Mouse (Mus musculus) left cerebral cortex, postnatal 4 days (tissue): ENCODE results near the gene Ogdh. TPM values are rescaled to one million over a fixed set of nuclear protein-coding genes. Genes with fewer than 3 reads are reported as not detected.
"Not testable (repeated sequence)": the region's sequence is repeated elsewhere in the genome, so short reads cannot be mapped to it uniquely, and the experiment has no call there.

ENCODE experiments used
- DNase-seq: peaks from one replicate; pipeline ENCODE4 v3.0.0-alpha.2; 2022
- intact Hi-C: fragments of 180-260 bp; cut with DNase I; formaldehyde crosslinking; loops from one replicate; pipeline ENCODE4 v1.15.1; 2025
- total RNA-seq, 2 experiments: library from RNA; stranded (reverse); gene quantifications; 2 replicates each; pipeline ENCODE4 v1.2.3; 2021

Gene Ogdh
- 100 to 1,000 TPM; 146 to 159 TPM for total RNA-seq

DNA sequence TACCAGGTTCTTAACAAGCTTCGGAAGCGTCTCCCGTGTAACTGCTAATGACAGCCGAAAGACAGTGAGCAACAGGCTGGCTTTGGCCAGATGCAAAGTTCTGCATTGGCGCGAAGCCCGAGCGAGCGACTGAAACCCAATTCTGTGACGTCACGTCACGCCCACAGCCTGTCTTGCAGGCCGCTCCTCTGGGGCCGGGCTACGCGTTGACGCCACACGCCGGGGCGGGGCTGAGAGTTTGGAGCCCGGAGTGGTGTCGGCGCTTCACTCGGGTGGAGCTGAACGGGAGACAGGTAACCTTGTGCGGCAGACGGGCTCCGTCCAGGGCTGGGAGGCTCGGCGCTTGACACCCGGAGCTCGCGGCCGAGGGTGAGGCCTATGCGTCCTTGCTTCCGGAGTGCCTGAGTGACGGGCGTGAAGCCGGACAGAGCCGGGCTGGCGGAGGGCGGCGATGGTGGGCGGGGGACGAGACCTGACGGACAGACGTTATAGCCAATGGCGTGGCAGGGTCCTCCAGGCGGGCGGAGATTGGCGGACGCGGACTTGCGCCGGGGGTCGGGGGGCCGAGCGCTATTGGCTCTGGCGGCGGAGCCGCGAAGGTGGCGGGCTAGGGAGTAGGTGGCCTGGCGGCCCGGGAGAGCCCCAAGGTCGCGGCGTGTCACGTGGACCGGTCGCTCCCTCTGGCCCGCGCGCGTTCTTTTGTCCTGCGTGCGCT is at the start of gene Ogdh:
TSS of gene Ogdh (plus strand) at position 233 of the 715 bp plus-strand sequence.
- intact Hi-C loops, result no loop called here
- peak; percentile 99 for DNase-seq

DNA sequence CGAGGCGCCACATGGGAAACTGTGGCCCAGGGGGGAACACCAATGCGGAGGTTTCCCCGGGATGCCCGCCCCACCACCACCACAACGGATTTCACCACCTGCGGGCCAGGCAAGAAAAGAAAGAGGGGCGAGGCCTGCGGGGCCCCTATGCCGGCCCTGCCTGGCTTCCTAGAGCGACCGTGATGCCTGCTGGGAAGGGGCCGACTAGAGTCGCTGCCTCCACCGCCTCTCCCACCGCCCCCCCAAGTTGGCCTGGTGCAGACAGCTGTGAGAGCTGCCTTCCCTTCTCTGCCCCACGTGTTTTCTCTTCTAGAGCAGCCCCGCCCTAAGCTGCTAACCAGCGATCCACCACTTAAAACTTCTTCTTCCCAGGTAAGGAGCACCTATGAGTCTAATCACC is 46.7 kb upstream of the Ogdh start:
- no peak for DNase-seq
- intact Hi-C loops, result no loop called here

DNA sequence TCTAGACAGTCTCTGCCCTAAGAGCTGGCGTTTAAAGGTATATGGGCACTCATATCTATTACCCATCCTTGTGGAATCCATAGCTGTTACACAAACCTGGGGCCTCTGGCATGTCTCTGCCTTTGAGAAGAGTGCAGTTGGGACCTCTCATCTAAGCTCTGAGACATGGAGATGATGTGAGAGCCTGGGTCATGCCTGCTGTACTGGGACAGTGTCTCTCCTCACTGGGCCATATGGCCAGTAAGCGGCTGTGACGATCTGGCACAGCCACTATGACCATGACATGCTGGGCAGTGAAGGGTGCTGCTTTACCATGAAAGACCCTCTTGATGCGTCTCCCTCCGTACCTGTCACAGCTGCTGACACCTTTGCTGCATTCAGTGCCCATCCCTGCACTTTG is 39.2 kb upstream of the Ogdh start:
- no peak for DNase-seq
- intact Hi-C loops, result no loop called here

DNA sequence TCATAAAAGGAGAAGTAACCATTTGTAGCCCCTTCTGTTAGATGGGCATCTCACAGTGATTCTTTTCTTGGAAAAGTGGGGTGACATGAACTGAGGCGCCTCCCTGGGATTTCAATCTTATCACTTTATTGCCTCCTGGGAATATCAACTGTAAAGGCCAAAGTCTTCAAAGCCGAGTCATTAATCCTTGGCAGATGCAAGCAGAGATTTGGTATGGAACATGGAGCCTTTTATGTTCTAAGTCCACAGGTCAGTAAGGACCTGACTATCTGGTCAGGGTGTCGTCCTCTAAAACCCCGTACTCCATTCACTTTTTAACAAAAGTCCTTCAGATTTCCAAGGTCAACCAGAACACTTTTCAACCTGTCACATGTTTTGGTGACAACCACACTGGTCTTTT is 38.6 kb upstream of the Ogdh start:
- intact Hi-C loops, result no loop called here
- DNase-seq, result no peak

DNA sequence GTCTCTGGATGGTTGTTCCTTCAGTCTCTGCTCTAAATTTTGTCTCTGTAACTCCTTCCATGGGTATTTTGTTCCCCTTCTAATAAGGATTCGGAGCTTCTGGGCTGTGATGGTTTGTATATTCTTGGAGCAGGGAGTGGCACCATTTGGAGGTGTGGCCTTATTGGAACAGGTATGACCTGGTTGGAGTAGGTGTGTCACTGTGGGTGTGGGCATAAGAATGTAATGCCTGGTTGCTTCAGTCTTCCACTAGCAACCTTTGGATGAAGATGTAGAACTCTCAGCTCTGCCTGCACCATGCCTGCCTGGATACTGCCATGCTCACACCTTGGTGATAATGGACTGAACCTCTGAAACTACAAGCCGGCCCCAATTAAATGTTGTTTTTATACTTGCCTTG is 36.8 kb upstream of the Ogdh start:
- DNase-seq, intact Hi-C loops: not testable (repeated sequence)

DNA sequence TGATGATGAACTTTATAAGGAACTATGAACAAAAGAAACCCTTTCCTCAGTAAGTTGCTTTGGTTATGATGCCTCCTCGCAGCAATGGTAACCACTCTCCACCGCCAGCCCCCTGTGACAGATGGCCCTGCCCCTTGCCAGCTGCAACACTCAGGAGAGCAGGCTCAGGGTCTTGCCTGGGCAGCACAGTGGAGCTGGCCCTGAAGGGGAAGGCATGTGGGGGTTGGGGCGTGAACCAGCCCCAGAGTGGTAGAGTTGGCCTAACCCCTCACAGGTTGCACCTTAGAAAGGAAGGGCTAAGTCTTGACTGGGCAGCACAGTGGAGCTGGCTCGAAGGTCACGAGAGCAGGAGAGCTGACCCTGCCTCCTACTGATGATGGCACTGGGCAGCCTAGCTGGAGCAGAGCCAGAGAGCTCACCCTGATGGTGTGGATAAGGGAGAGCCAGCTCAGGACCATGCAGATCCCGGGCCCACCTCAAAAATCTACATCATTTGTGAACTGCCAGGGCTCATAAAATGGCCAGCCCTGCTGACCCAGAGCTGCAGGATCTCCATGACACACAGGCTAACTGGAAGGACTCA is 34.9 kb upstream of the Ogdh start:
- DNase-seq, result no peak
- intact Hi-C loops, result no loop called here

DNA sequence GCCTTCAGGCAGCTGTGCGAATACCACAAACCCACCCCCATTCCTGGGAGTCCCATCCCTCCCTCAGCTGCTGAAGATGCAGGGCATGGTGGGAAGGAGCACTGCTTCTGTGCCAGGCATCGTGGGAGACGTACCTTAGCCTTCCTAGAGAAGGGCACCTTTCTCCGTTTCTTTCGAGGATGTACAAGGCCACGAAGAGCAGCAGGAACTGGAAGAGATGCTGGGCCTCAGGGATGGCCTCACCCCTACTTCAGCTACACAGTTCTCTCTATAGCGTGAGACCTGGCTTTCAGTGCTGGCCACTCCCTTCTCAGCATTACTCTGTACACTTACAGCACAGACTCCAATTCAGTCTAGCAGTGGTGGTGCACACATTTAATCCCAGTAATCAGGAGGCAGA is 32.0 kb upstream of the Ogdh start:
- DNase-seq, result no peak
- intact Hi-C loops, result no loop called here

DNA sequence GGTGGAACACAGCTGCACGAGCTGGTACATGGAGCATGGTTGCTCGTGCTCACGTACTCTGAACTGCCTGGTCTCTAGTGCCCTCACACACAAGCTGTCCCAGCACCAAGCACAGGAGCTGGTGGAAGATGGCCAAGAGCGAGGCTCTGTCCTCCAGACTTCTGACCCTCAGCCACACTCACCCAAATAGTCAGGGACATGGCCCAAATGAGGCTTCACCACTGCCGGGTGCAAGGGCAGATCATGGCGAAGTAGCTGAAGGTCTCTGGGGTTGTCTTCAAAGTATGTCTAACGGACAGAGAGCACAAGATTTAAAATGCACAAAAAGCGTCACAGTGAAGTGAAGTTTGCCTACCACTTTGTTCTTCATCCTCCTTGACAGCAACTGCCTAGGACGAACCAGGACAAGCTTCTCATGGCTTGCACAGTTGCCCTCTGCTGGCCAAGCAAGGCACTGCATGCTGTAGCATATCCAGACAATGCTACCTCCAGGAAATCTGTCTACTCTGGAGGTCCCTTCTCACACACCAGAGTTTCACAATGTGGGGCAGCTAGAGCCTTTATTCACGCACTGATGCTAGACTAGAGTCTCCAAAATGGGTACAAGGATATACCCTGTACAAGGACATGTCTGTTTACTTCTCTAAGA is 29.9 kb upstream of the Ogdh start:
- DNase-seq, result peak; percentile 77

DNA sequence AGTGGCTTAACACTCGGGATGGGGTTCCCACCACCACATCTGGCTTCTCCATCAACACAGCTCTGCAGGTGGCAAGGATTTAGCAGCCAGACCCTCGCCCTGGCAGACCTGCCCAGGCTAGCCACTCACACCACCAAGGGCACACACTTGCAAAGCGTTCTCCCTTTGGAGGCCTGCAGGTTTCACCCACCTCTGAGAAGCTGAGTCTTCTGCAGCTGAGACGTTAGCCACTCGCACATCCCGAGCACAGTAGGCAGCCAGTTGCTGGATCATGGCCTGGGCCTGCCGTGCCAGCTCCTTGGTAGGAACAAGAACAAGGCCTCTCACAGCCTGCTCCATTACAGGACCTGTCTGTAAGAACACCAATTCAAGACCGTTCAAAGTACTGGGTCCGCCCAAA is 24.8 kb upstream of the Ogdh start:
- no peak for DNase-seq
- intact Hi-C loops, result loop anchor here (10.0 kb wide), 1 partner anchor 282 kb away; no protein-coding TSS in a partner anchor

More for the DNA sequence above, 29.9 kb upstream of the Ogdh start:
- intact Hi-C loops, result loop anchor here (5.0 to 10.0 kb wide), 2 partner anchors 59 to 277 kb away; partner anchors contain the start of genes A730071L15Rik and Nudcd3

DNA sequence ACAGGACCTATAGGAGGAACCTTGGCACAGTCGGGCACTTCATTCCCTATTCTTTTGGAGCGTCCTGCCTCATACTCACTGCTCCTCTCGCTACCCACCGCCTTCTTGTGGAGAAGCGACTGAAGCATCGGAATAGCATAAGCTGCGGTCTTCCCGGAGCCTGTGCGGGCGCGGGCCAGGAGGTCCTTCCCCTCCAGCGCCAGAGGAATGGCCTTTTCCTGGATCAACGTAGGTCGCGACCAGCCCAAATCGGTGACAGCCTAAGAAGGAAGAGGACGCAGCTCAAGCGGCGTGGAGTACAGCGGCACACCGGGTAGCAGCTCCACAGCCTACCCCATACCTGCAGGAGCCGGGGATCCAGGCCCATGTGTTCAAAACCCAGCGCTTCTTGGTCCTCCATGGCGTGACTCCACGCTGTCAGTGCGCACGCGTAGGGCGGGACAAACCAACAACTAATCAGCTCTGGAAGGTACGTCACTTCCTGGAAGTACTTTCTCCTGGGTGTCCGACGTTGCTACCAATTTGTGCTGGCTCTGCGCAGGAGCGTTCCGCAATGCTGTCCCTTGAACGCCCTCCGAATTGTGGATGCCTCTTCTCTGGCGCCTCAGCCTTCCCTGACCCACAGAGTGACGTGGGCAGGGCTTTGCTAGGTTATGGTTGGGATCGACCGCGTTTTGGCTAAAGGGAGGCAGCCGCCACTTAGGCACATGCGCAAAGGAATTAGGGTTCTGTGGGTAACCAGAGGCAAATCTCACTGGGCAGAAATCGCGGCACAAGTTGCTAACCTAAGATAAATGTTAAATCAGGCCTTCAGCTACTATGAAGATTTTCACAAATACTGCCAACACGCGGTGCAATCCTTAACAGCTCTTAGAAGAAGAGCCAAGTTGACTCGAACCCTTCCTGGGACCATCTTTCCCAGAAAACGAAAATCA is 23.8 kb upstream of the Ogdh start, which contains the start of gene Ddx56:
TSS of gene Ddx56 (minus strand) at position 453 of the 935 bp plus-strand sequence.
- DNase-seq, result peak; percentile 93
- intact Hi-C loops, result loop anchor here (10.0 kb wide), 1 partner anchor 283 kb away; no protein-coding TSS in a partner anchor

DNA sequence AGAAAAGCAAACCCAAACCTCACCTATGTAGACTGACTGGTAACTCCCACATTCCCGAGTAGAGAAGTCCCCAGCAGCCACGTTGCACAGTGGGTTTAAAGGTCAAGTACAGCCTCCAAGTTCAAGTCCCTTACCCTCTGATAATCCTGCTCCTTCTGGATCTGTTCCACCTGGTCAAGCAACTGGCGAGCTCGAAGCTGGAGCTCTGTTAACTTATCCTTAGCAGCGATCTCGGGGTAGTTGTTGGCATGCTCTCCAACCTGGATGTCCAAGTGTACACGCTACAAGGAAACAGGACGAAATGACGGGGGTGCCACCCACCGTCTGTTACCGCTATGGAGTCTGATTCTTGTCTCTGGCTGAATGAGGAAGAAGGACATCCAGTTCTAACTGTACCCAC is 17.8 kb upstream of the Ogdh start:
- intact Hi-C loops, result no loop called here
- no peak for DNase-seq

DNA sequence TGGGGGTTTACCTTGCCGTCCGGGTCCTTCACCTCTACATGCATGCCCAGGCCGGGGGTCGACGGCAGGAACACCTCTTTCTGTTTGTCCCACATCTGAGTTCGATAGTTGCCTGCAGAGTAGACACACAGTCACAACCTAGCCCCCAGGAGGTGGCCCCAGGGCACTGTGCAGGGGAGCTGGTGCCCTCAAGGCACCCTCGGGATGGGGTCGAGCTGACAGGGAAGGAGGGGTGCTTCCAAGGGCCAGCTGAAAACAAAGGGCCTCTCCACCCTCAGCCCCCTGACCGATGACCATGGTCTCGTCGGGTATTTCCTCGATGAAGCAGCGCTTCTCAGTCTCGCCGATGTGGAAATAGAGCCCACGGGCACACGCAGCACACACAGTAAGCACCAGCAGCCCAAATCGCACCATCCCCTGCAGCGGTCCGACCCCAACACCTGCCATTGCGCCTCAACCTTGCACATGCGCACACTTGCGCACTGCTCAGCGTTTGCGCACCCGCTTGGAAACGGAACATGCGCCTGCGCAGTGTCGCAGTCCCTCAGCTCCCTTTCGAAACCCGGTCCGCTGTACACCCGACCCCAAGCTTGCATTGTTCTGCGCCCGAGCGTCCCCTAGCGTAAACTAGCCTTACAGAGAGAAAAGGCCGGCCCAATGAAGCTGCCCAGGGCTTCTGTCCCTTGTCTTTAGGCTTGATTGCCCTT is 16.9 kb upstream of the Ogdh start, which contains the start of gene Tmed4:
TSS of gene Tmed4 (minus strand) at position 484 of the 707 bp plus-strand sequence.
- intact Hi-C loops, result no loop called here
- peak; percentile 100 for DNase-seq

DNA sequence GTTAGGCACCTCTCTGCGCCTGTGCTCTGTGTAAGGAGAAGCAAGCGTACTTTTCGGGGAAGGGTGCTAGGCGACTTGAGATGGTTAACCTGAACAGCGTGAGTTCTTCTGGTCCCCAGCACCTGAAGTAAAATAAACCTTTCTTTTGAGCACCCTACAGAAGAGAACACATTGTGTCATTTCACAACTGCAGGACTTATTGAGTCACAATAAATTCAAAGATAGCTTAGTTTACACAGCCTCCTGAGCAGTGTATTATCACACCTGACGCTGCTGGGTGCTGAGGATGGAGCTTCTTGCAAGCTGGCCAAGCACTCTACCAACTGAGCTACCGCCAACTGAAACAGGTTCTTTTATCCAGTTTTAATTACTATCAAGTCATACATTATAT is 16.3 kb upstream of the Ogdh start:
- no peak for DNase-seq
- intact Hi-C loops, result no loop called here

DNA sequence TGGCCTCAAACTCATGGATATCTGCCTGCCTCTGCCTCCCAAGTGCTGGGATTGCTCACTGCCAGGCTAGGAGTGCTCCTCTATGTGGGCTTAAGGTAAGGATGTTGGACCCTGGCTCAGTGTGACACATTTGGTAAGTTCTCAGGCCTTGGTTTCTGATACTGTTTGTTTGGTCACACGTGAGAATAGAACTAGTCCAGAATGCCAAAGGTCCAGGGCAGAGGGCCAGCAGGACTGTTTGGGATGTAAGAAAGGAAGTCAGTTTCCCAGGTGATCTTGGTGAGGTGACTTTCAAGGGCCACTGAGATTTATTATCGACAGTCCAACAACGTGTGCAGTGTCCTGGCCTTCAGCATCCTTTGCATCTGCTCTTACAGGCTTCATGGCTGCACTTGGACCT is 15.0 kb upstream of the Ogdh start:
- intact Hi-C loops, result no loop called here
- DNase-seq, result no peak

DNA sequence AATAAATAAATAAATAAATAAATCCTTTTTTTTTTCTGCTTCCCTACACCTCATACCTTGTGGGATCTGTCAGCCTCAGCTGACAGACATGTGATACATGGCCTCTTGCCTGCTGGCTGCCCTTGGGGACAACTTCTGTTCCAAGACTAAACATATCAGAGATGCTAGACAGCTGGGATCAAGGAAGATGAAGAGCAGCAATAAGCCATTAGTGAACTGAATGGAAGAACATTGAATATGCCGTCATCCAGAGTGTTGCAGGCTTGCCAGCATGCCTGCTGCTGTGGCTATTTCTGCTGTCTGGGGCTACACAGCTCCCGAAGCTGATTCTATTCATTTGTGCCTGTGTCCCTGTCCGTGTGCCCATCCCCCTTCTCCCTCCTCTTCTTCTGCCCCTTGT is 8.5 kb upstream of the Ogdh start:
- intact Hi-C loops, result no loop called here
- no peak for DNase-seq

DNA sequence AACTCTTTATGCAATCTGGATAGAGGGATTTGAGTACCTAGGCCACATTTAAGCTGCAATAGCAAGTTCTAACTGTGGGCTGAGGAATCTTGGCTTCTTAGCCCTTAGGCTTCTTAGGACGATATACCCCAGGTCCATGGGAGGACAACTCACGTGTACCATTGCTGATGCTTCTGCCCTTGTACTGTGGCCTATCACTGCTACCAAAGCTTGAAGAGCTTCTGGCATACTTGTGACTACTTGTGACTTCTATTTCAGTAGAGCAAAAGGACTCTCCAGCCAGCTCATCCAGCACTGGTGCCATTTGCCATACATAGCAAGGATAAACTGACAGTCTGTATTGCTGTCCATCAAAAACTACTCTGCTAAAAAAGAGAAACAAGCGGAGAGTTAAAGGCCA is 1.3 kb upstream of the Ogdh start:
- DNase-seq, result no peak
- intact Hi-C loops, result no loop called here

DNA sequence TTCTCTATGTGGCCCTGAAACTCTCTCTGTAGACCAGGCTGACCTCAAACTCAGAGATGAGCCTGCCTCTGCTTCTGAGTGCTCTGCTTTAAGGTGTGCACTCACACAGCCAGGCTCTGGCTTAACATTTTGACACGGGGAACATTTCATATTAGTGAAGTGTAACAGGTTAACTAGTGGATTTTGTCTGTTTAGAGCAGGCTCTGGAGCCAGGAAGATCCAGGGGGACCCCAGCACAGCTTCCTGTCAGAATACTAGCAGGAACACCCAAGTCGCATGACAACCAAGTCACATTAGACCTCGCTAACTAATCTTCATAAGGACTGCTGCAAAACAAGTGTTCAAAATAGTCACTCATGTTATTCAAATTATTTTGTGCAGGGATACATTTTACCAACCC is 550 bp upstream of the Ogdh start:
- no peak for DNase-seq
- intact Hi-C loops, result no loop called here

DNA sequence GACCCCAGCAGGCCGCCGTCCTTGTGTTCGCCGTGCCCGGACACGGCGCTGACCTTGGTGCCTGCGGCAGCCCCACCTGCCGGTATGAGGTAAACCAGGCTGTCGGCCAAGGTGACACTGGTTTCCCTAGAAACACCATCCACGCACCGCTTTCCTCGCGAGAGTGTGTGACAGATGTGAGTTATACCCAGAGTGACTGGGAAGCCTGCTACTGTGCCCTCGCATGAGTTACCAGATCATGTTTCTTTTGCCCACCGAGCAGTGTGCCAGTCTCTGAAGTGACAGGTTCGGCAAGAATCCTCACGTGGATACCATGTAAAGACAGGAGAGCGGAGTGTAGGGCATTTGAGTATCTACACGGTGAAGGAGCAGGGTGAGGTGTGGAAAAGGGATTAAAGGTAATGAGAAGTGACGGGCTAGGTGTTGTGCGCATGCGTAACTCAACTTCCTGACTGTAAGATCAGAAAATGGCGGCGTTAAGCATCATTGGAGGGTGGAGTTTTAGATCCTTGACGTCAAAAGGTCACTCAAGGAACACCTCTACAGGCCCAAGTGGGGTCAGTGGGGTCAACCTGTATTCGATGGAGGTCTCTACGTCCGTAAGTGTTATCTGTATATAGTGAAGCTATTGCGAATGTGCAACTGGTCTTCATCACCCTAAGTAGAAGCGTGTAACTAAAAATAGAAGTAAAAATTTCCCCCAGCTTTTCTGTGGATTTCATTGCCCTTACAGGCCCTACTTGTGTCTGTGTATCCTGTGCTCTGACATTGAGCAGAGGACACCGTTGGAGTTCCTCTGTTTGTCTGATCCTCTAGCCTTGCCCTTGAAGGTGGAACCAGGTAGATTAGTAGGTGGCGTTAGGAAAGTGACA is 919 bp downstream of the Ogdh start:
- intact Hi-C loops, result no loop called here

DNA sequence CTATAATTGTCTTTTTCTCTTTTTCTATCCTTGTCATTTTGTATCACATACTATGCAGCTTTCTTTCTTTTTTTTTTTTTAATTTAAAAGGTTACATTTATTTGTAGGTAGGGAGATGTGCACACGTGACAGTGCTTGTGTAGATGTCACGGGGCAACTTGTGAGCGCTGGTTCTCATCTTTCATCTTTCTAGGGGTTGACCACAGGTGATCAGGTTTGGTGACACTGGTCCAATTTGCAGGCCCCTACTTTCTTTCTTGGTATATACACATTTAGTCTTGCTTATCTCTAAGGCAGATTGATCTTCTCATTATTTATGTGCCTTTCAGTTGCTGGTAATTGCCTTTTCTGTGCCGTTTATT is 1.5 kb downstream of the Ogdh start:
- intact Hi-C loops, result no loop called here
- DNase-seq, result no peak

More for the DNA sequence above, 919 bp downstream of the Ogdh start:
- DNase-seq, result peak; percentile 58
